Mouse (Mus musculus) left cerebral cortex, postnatal 36 days (tissue): Measurements from ENCODE around the gene Grip2. TPM values are rescaled to one million over a fixed set of nuclear protein-coding genes. Genes with fewer than 3 reads are reported as not detected.
A peak's percentile ranks its signal among the peaks of the same experiment; 100 is the strongest.

Experiments
- DNase-seq, 2 experiments: peaks; one replicate each; pipeline ENCODE4 v3.0.0; 2021 to 2022; ENCODE audit warnings: low spot score in 2 of 2, mixed read lengths in 1 of 2
- intact Hi-C: fragments of 180-260 bp; cut with DNase I; formaldehyde crosslinking; loops from one replicate; pipeline ENCODE4 v1.15.1; 2025
- total RNA-seq, 2 experiments: library from RNA; stranded (reverse); gene quantifications; 2 replicates each; pipeline ENCODE4 v1.2.3; 2021

Grip2 gene
- total RNA-seq, 2 experiments from 2014 or later = 15.6 to 20.5 TPM

- intact Hi-C loops = loop anchor here (2.0 to 5.0 kb wide), 2 partner anchors 164 to 214 kb away; no protein-coding TSS in a partner anchor
- peak in 1 of 2 experiments; percentile 49 for DNase-seq
These were observed 86.0 kb downstream of the Grip2 start for GRCm38 (mm10) chr6:91741046-91741445.

- no peak for DNase-seq
- intact Hi-C loops = no loop called here
These were observed 89.0 kb downstream of the Grip2 start for GRCm38 (mm10) chr6:91738058-91738457.

GRCm38 (mm10) chr6:91737451-91737850, 89.6 kb downstream of the Grip2 start:
- intact Hi-C loops = no loop called here

GRCm38 (mm10) chr6:91736471-91736870, 90.6 kb downstream of the Grip2 start:
- DNase-seq = no peak
- intact Hi-C loops = no loop called here

More at GRCm38 (mm10) chr6:91737451-91737850, 89.6 kb downstream of the Grip2 start:
- no peak for DNase-seq

- no peak for DNase-seq
- intact Hi-C loops = loop anchor here (5.0 kb wide), 1 partner anchor 45 kb away; no protein-coding TSS in a partner anchor
These were observed 94.9 kb downstream of the Grip2 start for GRCm38 (mm10) chr6:91732138-91732537.

GRCm38 (mm10) chr6:91729677-91730127, 97.3 kb downstream of the Grip2 start:
- DNase-seq = peak in 1 of 2 experiments; percentile 51
- intact Hi-C loops = loop anchor here (5.0 kb wide), 1 partner anchor 42 kb away; no protein-coding TSS in a partner anchor

GRCm38 (mm10) chr6:91728939-91729619, 98.0 kb downstream of the Grip2 start:
- intact Hi-C loops = no loop called here
- DNase-seq = no peak

GRCm38 (mm10) chr6:91727361-91727760, 99.7 kb downstream of the Grip2 start:
- DNase-seq = no peak
- intact Hi-C loops = no loop called here

- intact Hi-C loops = no loop called here
- no peak for DNase-seq
These were observed 105.8 kb downstream of the Grip2 start for GRCm38 (mm10) chr6:91721215-91721701.

- DNase-seq = no peak
- intact Hi-C loops = no loop called here
These were observed 106.3 kb downstream of the Grip2 start for GRCm38 (mm10) chr6:91720588-91721214.

- DNase-seq = peak; percentile 57 to 67
- intact Hi-C loops = no loop called here
These were observed 107.1 kb downstream of the Grip2 start for GRCm38 (mm10) chr6:91719865-91720533.

GRCm38 (mm10) chr6:91719042-91719747, 107.9 kb downstream of the Grip2 start:
- intact Hi-C loops = no loop called here
- DNase-seq = peak; percentile 67 to 71

- DNase-seq = no peak
- intact Hi-C loops = no loop called here
These were observed 108.4 kb downstream of the Grip2 start for GRCm38 (mm10) chr6:91718603-91719002.

GRCm38 (mm10) chr6:91718067-91718466, 109.0 kb downstream of the Grip2 start:
- no peak for DNase-seq
- intact Hi-C loops = no loop called here

- intact Hi-C loops = no loop called here
- DNase-seq = no peak
These were observed 110.9 kb downstream of the Grip2 start for GRCm38 (mm10) chr6:91715988-91716810.

- DNase-seq = no peak
- intact Hi-C loops = no loop called here
These were observed 112.0 kb downstream of the Grip2 start for GRCm38 (mm10) chr6:91715023-91715422.

GRCm38 (mm10) chr6:91713370-91713896, 113.6 kb downstream of the Grip2 start:
- no peak for DNase-seq
- intact Hi-C loops = no loop called here

- DNase-seq = peak in 1 of 2 experiments; percentile 42
- intact Hi-C loops = no loop called here
These were observed 114.2 kb downstream of the Grip2 start for GRCm38 (mm10) chr6:91712855-91713331.
